Mouse (Mus musculus): ENCODE results near the gene Dennd4a. TPM values are rescaled to one million over a fixed set of nuclear protein-coding genes. Genes with fewer than 3 reads are reported as not detected.

The Dennd4a gene
- polyA plus RNA-seq (2015; fragmentation: Nextera tagmentation; extraction: Ambion mirVana): 2.9 and 4.0 TPM in 2 replicates

GRCm38 (mm10) chr9:64810822-64811537 is at the start of gene Dennd4a:
Dennd4a (plus strand) TSS chr9:64811340.
- no peaks in the 10 kb centered on the region for H3K9me3 ChIP-seq (ENCODE audit: control insufficient read depth, low read length)
- DNase-seq (ENCODE audit: low spot score) (peak; percentile 98), ATAC-seq (ENCODE audit: low FRiP score, low TSS enrichment) (peak; percentile 99)
- H3K27me3 ChIP-seq (ENCODE audit: control insufficient read depth, insufficient read depth, low read length): no peaks in the 10 kb centered on the region
- H3K36me3 ChIP-seq (ENCODE audit: control insufficient read depth, insufficient read depth, low read length): no peaks in the 10 kb centered on the region
- H3K4me1 ChIP-seq (replicated peaks; ENCODE audit: control insufficient read depth, insufficient read depth): no peaks in the 10 kb centered on the region
- H3K4me3 ChIP-seq (ENCODE audit: low read depth, low read length): peak within 1 kb of the TSS; percentile 94
- H3K27ac ChIP-seq (replicated peaks): peak within 1 kb of the TSS; percentile 89
- H3K9ac ChIP-seq (ENCODE audit: low read length): peak within 1 kb of the TSS; percentile 69
- H3K4me2 ChIP-seq (replicated peaks; ENCODE audit: low read depth): peak within 1 kb of the TSS; percentile 78
- WGBS: 1% methylated on average over 45 of the region's 51 CpGs
- TF ChIP-seq CTCF (IDR thresholded peaks at IDR 0.05; ENCODE audit: low read depth): no peak
- no peak for TF ChIP-seq EP300 (optimal IDR thresholded peaks at IDR 0.05)

GRCm38 (mm10) chr9:64764824-64765223 is 46.3 kb upstream of the Dennd4a start:
- Histone ChIP-seq H3K4me1 (replicated peaks; ENCODE audit: control insufficient read depth, insufficient read depth) (no peaks in the 10 kb centered on the region), H3K4me3 (ENCODE audit: low read depth, low read length) (no peak overlapping the region), H3K9ac (ENCODE audit: low read length) (no peak overlapping the region), H3K9me3 (ENCODE audit: control insufficient read depth, low read length) (no peaks in the 10 kb centered on the region), H3K27ac (replicated peaks) (no peak overlapping the region), H3K4me2 (replicated peaks; ENCODE audit: low read depth) (no peak overlapping the region), H3K27me3 (ENCODE audit: control insufficient read depth, insufficient read depth, low read length) (no peaks in the 10 kb centered on the region), H3K36me3 (ENCODE audit: control insufficient read depth, insufficient read depth, low read length) (no peaks in the 10 kb centered on the region)
- no peak for ATAC-seq (ENCODE audit: low FRiP score, low TSS enrichment)
- TF ChIP-seq EP300 (optimal IDR thresholded peaks at IDR 0.05) (no peak), CTCF (IDR thresholded peaks at IDR 0.05; ENCODE audit: low read depth) (no peak)
- WGBS: 78% methylated on average over 2 of the region's 2 CpGs
- no peak for DNase-seq (ENCODE audit: low spot score)

- Histone ChIP-seq H3K4me1 (replicated peaks; ENCODE audit: control insufficient read depth, insufficient read depth) (no peaks in the 10 kb centered on the region), H3K27ac (replicated peaks) (no peak overlapping the region), H3K9me3 (ENCODE audit: control insufficient read depth, low read length) (no peaks in the 10 kb centered on the region), H3K27me3 (ENCODE audit: control insufficient read depth, insufficient read depth, low read length) (no peaks in the 10 kb centered on the region), H3K4me3 (ENCODE audit: low read depth, low read length) (no peak overlapping the region), H3K9ac (ENCODE audit: low read length) (no peak overlapping the region), H3K36me3 (ENCODE audit: control insufficient read depth, insufficient read depth, low read length) (no peaks in the 10 kb centered on the region), H3K4me2 (replicated peaks; ENCODE audit: low read depth) (no peak overlapping the region)
- no peak for ATAC-seq (ENCODE audit: low FRiP score, low TSS enrichment)
- 92% methylated on average over 3 of the region's 3 CpGs for WGBS
- TF ChIP-seq EP300 (optimal IDR thresholded peaks at IDR 0.05): no peak
- TF ChIP-seq CTCF (IDR thresholded peaks at IDR 0.05; ENCODE audit: low read depth): no peak
- no peak for DNase-seq (ENCODE audit: low spot score)
Observed at GRCm38 (mm10) chr9:64766136-64766535, 45.0 kb upstream of the Dennd4a start.

GRCm38 (mm10) chr9:64767796-64768195 is 43.3 kb upstream of the Dennd4a start:
- Histone ChIP-seq H3K4me1 (replicated peaks; ENCODE audit: control insufficient read depth, insufficient read depth) (no peaks in the 10 kb centered on the region), H3K27ac (replicated peaks) (no peak overlapping the region), H3K9ac (ENCODE audit: low read length) (no peak overlapping the region), H3K4me2 (replicated peaks; ENCODE audit: low read depth) (no peak overlapping the region), H3K27me3 (ENCODE audit: control insufficient read depth, insufficient read depth, low read length) (no peaks in the 10 kb centered on the region), H3K4me3 (ENCODE audit: low read depth, low read length) (no peak overlapping the region), H3K36me3 (ENCODE audit: control insufficient read depth, insufficient read depth, low read length) (no peaks in the 10 kb centered on the region), H3K9me3 (ENCODE audit: control insufficient read depth, low read length) (no peaks in the 10 kb centered on the region)
- ATAC-seq (ENCODE audit: low FRiP score, low TSS enrichment) (no peak), DNase-seq (ENCODE audit: low spot score) (no peak)
- TF ChIP-seq EP300 (optimal IDR thresholded peaks at IDR 0.05): no peak
- 34% methylated on average over 1 of the region's 1 CpGs for WGBS

GRCm38 (mm10) chr9:64769066-64769695 is 42.0 kb upstream of the Dennd4a start:
- Histone ChIP-seq H3K27ac (replicated peaks) (0 out of 2 replicates have a peak overlapping the region, but pooled peaks have one; percentile 30), H3K4me2 (replicated peaks; ENCODE audit: low read depth) (no peak overlapping the region), H3K9ac (ENCODE audit: low read length) (no peak overlapping the region), H3K4me1 (replicated peaks; ENCODE audit: control insufficient read depth, insufficient read depth) (no peaks in the 10 kb centered on the region), H3K9me3 (ENCODE audit: control insufficient read depth, low read length) (no peaks in the 10 kb centered on the region), H3K36me3 (ENCODE audit: control insufficient read depth, insufficient read depth, low read length) (no peaks in the 10 kb centered on the region), H3K27me3 (ENCODE audit: control insufficient read depth, insufficient read depth, low read length) (no peaks in the 10 kb centered on the region), H3K4me3 (ENCODE audit: low read depth, low read length) (no peak overlapping the region)
- DNase-seq (ENCODE audit: low spot score): peak; percentile 54
- WGBS: 49% methylated on average over 9 of the region's 9 CpGs
- TF ChIP-seq CTCF (IDR thresholded peaks at IDR 0.05; ENCODE audit: low read depth) (peak; percentile 73), EP300 (optimal IDR thresholded peaks at IDR 0.05) (no peak)
- ATAC-seq (ENCODE audit: low FRiP score, low TSS enrichment): no peak

- Histone ChIP-seq H3K4me2 (replicated peaks; ENCODE audit: low read depth) (no peak overlapping the region), H3K27ac (replicated peaks) (no peak overlapping the region), H3K4me3 (ENCODE audit: low read depth, low read length) (no peak overlapping the region), H3K36me3 (ENCODE audit: control insufficient read depth, insufficient read depth, low read length) (no peaks in the 10 kb centered on the region), H3K4me1 (replicated peaks; ENCODE audit: control insufficient read depth, insufficient read depth) (no peaks in the 10 kb centered on the region), H3K9ac (ENCODE audit: low read length) (no peak overlapping the region), H3K27me3 (ENCODE audit: control insufficient read depth, insufficient read depth, low read length) (no peaks in the 10 kb centered on the region), H3K9me3 (ENCODE audit: control insufficient read depth, low read length) (no peaks in the 10 kb centered on the region)
- TF ChIP-seq CTCF (IDR thresholded peaks at IDR 0.05; ENCODE audit: low read depth) (no peak), EP300 (optimal IDR thresholded peaks at IDR 0.05) (no peak)
- 94% methylated on average over 6 of the region's 6 CpGs for WGBS
- ATAC-seq (ENCODE audit: low FRiP score, low TSS enrichment) (no peak), DNase-seq (ENCODE audit: low spot score) (no peak)
Observed at GRCm38 (mm10) chr9:64769911-64770310, 41.2 kb upstream of the Dennd4a start.

Measured in stomach, postnatal 0 days (tissue).